Mouse (Mus musculus) heart, embryonic 12.5 days (tissue): ENCODE results near the gene Mta3. TPM values are rescaled to one million over a fixed set of nuclear protein-coding genes. Genes with fewer than 3 reads are reported as not detected.

Experiments used
- ATAC-seq: fragments of 200-750 bp; cut with Nextera tagmentation; 2 replicates; pipeline ENCODE4 v1.8.0; 2017; ENCODE audit warnings: moderate TSS enrichment, moderate library complexity; ENCODE audit not compliant: insufficient number of reproducible peaks, low FRiP score
- H3K27ac ChIP-seq: fragments of 300-500 bp; sonication (generic); 2 replicates; pipeline ENCODE4 v1.5.1; 2016; ENCODE audit warnings: mild to moderate bottlenecking, moderate library complexity; ENCODE audit not compliant: poor library complexity, severe bottlenecking
- H3K27me3 ChIP-seq: fragments of 300-500 bp; sonication (generic); replicated peaks from 2 replicates; pipeline ENCODE4 v1.6.1; 2016; ENCODE audit warnings: mild to moderate bottlenecking, moderate library complexity
- H3K36me3 ChIP-seq: fragments of 300-500 bp; sonication (generic); 2 replicates; pipeline ENCODE4 v1.6.1; 2016; ENCODE audit warnings: mild to moderate bottlenecking, moderate library complexity
- H3K4me1 ChIP-seq: fragments of 300-500 bp; sonication (generic); replicated peaks from 2 replicates; pipeline ENCODE4 v1.6.1; 2016; ENCODE audit warnings: mild to moderate bottlenecking
- H3K4me2 ChIP-seq: fragments of 300-500 bp; sonication (generic); 2 replicates; pipeline ENCODE4 v1.6.1; 2016; ENCODE audit warnings: mild to moderate bottlenecking, moderate library complexity
- H3K4me3 ChIP-seq: fragments of 300-500 bp; sonication (generic); 2 replicates; pipeline ENCODE4 v1.5.1; 2016; ENCODE audit warnings: mild to moderate bottlenecking
- H3K9ac ChIP-seq: fragments of 300-500 bp; sonication (generic); 2 replicates; pipeline ENCODE4 v1.6.1; 2016; ENCODE audit warnings: mild to moderate bottlenecking, moderate library complexity
- H3K9me3 ChIP-seq: fragments of 300-500 bp; sonication (generic); replicated peaks from 2 replicates; pipeline ENCODE4 v1.6.1; 2016; ENCODE audit warnings: mild to moderate bottlenecking, moderate library complexity
- WGBS: fragments of 180-500 bp; shearing (Covaris S2); methylation state at CpG from one replicate; pipeline ENCODE4 v1.1.7; 2016; 5-methylcytosine and 5-hydroxymethylcytosine counted together
- polyA plus RNA-seq: library from polyadenylated mRNA; unstranded; fragments of >200 nt; fragmentation: Nextera tagmentation; extraction: Ambion mirVana; gene quantifications from 2 replicates; pipeline ENCODE4 v1.2.1, GENCODE M21; 2016

Gene Mta3
- polyA plus RNA-seq, 1 experiment from 2014 or later, result 42.8 TPM

- Histone ChIP-seq H3K4me3 (no peak overlapping the region), H3K9ac (no peak overlapping the region), H3K27me3 (no peaks in the 10 kb centered on the region), H3K27ac (no peak overlapping the region), H3K4me2 (no peak overlapping the region), H3K9me3 (no peaks in the 10 kb centered on the region), H3K4me1 (no peaks in the 10 kb centered on the region), H3K36me3 (peaks cover 52% of the 10 kb centered on the region)
- 96% methylated on average over 6 of the region's 6 CpGs for WGBS
- no peak for ATAC-seq
Observed at GRCm38 (mm10) chr17:83786418-83786817, 80.5 kb downstream of the Mta3 start.

- Histone ChIP-seq H3K4me3 (no peak overlapping the region), H3K27me3 (no peaks in the 10 kb centered on the region), H3K4me1 (0 out of 2 replicates have a peak, but pooled peaks cover 2% of the 10 kb centered on the region), H3K27ac (no peak overlapping the region), H3K4me2 (no peak overlapping the region), H3K9ac (no peak overlapping the region), H3K36me3 (peaks cover 48% of the 10 kb centered on the region), H3K9me3 (no peaks in the 10 kb centered on the region)
- WGBS, result 85% methylated on average over 5 of the region's 5 CpGs
- ATAC-seq, result no peak
Observed at GRCm38 (mm10) chr17:83790158-83790557, 84.2 kb downstream of the Mta3 start.

DNA sequence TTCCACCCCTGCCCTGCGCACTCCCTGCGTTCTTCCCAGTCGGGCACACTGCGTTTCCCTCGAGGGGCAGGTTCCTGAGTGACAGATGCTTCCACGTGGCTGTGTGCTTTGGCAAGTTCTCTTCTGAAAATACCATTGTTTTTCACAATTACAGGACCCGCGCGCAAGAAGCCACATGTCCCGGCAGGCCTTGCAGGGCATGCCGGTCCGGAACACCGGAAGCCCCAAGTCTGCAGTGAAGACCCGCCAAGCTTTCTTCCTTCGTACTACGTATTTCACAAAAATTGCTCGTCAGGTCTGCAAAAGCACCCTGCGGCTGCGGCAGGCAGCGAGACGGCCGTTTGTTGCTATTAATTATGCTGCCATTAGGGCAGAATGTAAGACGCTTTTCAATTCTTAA is 86.4 kb downstream of the Mta3 start:
- H3K36me3 ChIP-seq, result peaks cover 41% of the 10 kb centered on the region
- H3K27ac ChIP-seq, result no peak overlapping the region
- H3K9ac ChIP-seq, result no peak overlapping the region
- ATAC-seq, result no peak
- no peak overlapping the region for H3K4me3 ChIP-seq
- H3K4me1 ChIP-seq, result 0 out of 2 replicates have a peak, but pooled peaks cover 2% of the 10 kb centered on the region
- H3K4me2 ChIP-seq, result no peak overlapping the region
- H3K9me3 ChIP-seq, result no peaks in the 10 kb centered on the region
- H3K27me3 ChIP-seq, result no peaks in the 10 kb centered on the region
- 84% methylated on average over 23 of the region's 23 CpGs for WGBS

- H3K27me3 ChIP-seq, result no peaks in the 10 kb centered on the region
- H3K9me3 ChIP-seq, result no peaks in the 10 kb centered on the region
- H3K4me3 ChIP-seq, result no peak overlapping the region
- H3K4me1 ChIP-seq, result 0 out of 2 replicates have a peak, but pooled peaks cover 2% of the 10 kb centered on the region
- H3K27ac ChIP-seq, result no peak overlapping the region
- no peak overlapping the region for H3K9ac ChIP-seq
- no peak overlapping the region for H3K4me2 ChIP-seq
- H3K36me3 ChIP-seq, result peaks cover 25% of the 10 kb centered on the region
- 86% methylated on average over 17 of the region's 17 CpGs for WGBS
- no peak for ATAC-seq
Observed at GRCm38 (mm10) chr17:83795121-83795520, 89.2 kb downstream of the Mta3 start.

DNA sequence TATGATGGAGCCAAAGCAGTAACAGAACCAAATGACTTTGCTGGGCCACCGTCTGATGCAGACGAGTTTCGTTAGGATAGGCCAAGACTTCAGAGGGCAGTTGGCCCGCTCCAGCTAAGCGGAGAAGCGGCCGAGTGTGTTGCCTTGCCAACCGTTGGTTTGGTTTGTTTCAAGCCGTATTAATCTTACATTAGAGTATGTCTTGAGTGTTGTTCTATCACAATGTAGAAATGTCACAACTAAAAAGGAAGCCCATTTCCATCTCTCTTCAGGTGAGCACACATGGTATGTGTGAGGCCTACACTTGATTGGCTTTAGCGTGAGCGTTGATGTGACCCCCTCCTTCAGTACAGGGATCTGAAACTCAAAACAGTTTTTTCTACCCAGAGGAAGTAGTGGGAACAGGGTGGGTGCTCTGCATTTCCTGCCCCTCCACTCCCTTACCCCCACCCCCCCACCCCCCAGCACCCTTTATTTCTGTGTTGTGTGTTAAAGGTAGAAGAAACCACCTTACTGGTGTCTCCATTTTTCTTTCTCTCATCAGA is 93.6 kb downstream of the Mta3 start:
- no peaks in the 10 kb centered on the region for H3K27me3 ChIP-seq
- no peak overlapping the region for H3K4me2 ChIP-seq
- no peak overlapping the region for H3K9ac ChIP-seq
- no peak for ATAC-seq
- no peak overlapping the region for H3K27ac ChIP-seq
- H3K36me3 ChIP-seq, result peaks cover 15% of the 10 kb centered on the region
- H3K4me1 ChIP-seq, result peaks cover 16% of the 10 kb centered on the region
- H3K9me3 ChIP-seq, result no peaks in the 10 kb centered on the region
- 91% methylated on average over 11 of the region's 11 CpGs for WGBS
- no peak overlapping the region for H3K4me3 ChIP-seq

GRCm38 (mm10) chr17:83803987-83804386 is 98.0 kb downstream of the Mta3 start:
- WGBS, result 39% methylated on average over 9 of the region's 9 CpGs
- peak overlapping the region; percentile 12 for H3K4me2 ChIP-seq
- ATAC-seq, result no peak; the same call in 1 of the 2 replicates
- no peaks in the 10 kb centered on the region for H3K9me3 ChIP-seq
- H3K27ac ChIP-seq, result no peak overlapping the region
- H3K9ac ChIP-seq, result no peak overlapping the region
- peaks cover 37% of the 10 kb centered on the region for H3K36me3 ChIP-seq
- H3K4me3 ChIP-seq, result no peak overlapping the region
- peaks cover 18% of the 10 kb centered on the region for H3K4me1 ChIP-seq
- H3K27me3 ChIP-seq, result no peaks in the 10 kb centered on the region

DNA sequence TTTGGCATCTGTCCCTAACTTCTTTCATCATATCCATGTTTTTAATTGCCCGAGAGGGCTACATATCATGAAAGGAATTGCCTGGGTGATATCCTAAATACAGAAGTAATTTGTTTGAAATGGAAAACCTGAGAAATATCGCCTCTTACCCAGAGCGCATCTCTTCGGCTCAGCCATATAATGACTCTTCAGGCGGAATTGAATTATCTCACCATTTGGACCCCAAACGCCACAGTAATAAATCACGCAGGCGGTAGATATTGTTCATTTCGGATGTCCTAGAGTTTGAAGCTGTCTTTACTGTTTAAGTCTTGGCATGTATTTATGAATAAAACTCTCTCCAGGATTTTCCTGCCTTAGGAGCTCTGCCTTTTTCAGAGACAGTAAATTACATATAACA is 99.1 kb downstream of the Mta3 start:
- H3K9ac ChIP-seq, result no peak overlapping the region
- no peak overlapping the region for H3K27ac ChIP-seq
- H3K4me1 ChIP-seq, result peaks cover 18% of the 10 kb centered on the region
- ATAC-seq, result no peak
- peaks cover 37% of the 10 kb centered on the region for H3K36me3 ChIP-seq
- H3K4me3 ChIP-seq, result no peak overlapping the region
- 93% methylated on average over 9 of the region's 9 CpGs for WGBS
- H3K27me3 ChIP-seq, result no peaks in the 10 kb centered on the region
- H3K9me3 ChIP-seq, result no peaks in the 10 kb centered on the region
- no peak overlapping the region for H3K4me2 ChIP-seq

DNA sequence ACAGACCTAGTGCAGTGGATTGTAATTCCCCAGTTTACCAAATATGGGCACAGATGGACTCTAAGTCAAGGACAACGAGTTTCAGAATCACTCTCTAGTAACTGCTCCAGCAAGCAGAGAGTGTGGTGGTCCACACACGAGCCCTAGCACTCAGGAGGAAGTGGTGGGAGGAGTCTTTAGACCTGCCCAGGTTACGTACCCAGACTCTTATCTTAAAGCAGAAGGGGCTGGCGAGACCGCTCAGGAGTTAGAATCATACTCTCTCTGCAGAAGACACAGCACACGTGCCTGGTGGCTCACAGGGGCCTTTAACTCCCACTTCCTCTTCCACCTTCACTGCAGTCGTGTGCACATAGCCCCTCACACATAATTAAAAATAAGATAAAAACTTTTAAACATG is 101.4 kb downstream of the Mta3 start:
- H3K4me2 ChIP-seq, result no peak overlapping the region
- peaks cover 45% of the 10 kb centered on the region for H3K36me3 ChIP-seq
- H3K4me3 ChIP-seq, result no peak overlapping the region
- peaks cover 18% of the 10 kb centered on the region for H3K4me1 ChIP-seq
- ATAC-seq, result no peak
- no peak overlapping the region for H3K9ac ChIP-seq
- H3K27me3 ChIP-seq, result no peaks in the 10 kb centered on the region
- no peak overlapping the region for H3K27ac ChIP-seq
- WGBS, result 42% methylated on average over 7 of the region's 7 CpGs
- H3K9me3 ChIP-seq, result no peaks in the 10 kb centered on the region

- no peaks in the 10 kb centered on the region for H3K27me3 ChIP-seq
- H3K9ac ChIP-seq, result no peak overlapping the region
- no peak for ATAC-seq
- no peaks in the 10 kb centered on the region for H3K9me3 ChIP-seq
- peaks cover 46% of the 10 kb centered on the region for H3K36me3 ChIP-seq
- H3K27ac ChIP-seq, result no peak overlapping the region
- WGBS, result 74% methylated on average over 11 of the region's 11 CpGs
- peaks cover 18% of the 10 kb centered on the region for H3K4me1 ChIP-seq
- H3K4me2 ChIP-seq, result no peak overlapping the region
- no peak overlapping the region for H3K4me3 ChIP-seq
Observed at GRCm38 (mm10) chr17:83807778-83808398, 101.9 kb downstream of the Mta3 start.

DNA sequence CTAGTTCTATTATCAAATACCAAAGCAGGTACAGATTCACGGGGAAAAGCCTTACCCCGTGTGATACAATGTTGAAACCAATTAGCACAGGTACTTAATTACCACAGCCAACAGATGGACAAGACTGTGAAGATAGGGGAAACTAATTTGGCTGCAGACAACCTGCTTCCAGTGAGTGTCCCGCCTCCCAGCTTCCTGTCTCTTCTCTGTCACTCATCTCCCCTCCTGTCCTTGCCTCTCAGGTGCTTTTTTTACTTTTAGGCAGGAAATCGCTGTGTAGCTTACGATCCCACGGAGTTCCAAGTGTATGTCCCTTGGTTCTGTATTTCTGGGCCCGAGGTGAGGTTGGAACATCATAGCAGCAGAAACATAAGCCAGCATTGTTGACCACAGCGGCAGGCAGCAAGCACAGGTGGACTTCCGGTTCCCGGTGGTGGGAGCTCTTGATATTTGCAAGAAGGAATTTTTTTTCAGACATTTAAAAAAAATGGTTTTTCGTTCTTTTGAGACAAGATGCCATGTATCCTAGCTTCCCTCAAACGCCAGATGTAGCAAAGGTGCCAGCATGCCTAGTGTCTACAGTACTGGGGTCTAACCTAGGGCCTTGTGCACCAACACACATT is 102.6 kb downstream of the Mta3 start:
- no peak overlapping the region for H3K4me3 ChIP-seq
- H3K4me1 ChIP-seq, result peaks cover 14% of the 10 kb centered on the region
- no peak for ATAC-seq
- H3K27ac ChIP-seq, result no peak overlapping the region
- H3K9ac ChIP-seq, result no peak overlapping the region
- WGBS, result 87% methylated on average over 12 of the region's 12 CpGs
- no peaks in the 10 kb centered on the region for H3K9me3 ChIP-seq
- H3K36me3 ChIP-seq, result peaks cover 46% of the 10 kb centered on the region
- H3K4me2 ChIP-seq, result no peak overlapping the region
- H3K27me3 ChIP-seq, result no peaks in the 10 kb centered on the region

- H3K36me3 ChIP-seq, result peaks cover 41% of the 10 kb centered on the region
- H3K4me2 ChIP-seq, result no peak overlapping the region
- 83% methylated on average over 17 of the region's 17 CpGs for WGBS
- no peak overlapping the region for H3K4me3 ChIP-seq
- no peaks in the 10 kb centered on the region for H3K27me3 ChIP-seq
- no peaks in the 10 kb centered on the region for H3K9me3 ChIP-seq
- no peak overlapping the region for H3K27ac ChIP-seq
- peak; percentile 78 for ATAC-seq
- no peak overlapping the region for H3K9ac ChIP-seq
- peaks cover 7% of the 10 kb centered on the region for H3K4me1 ChIP-seq
Observed at GRCm38 (mm10) chr17:83809197-83809829, 103.3 kb downstream of the Mta3 start.
